Mouse (Mus musculus) liver, postnatal 0 days (tissue): Measurements from ENCODE around the gene Stx4a. TPM values are rescaled to one million over a fixed set of nuclear protein-coding genes. Genes with fewer than 3 reads are reported as not detected.
"Not testable (repeated sequence)": the region's sequence is repeated elsewhere in the genome, so short reads cannot be mapped to it uniquely, and the experiment has no call there.

ENCODE experiments used
- ATAC-seq: fragments of 200-750 bp; cut with Nextera tagmentation; 2 replicates; pipeline ENCODE4 v1.8.0; 2017; ENCODE audit warnings: mild to moderate bottlenecking, moderate library complexity
- DNase-seq: peaks from one replicate; pipeline ENCODE4 v3.0.0-alpha.2; 2016
- H3K27ac ChIP-seq: fragments of 300-500 bp; sonication (generic); 2 replicates; pipeline ENCODE4 v1.5.1; 2014; ENCODE audit warnings: antibody characterized with exemption, moderate library complexity, mild to moderate bottlenecking, low read depth
- H3K27me3 ChIP-seq: fragments of 300-500 bp; sonication (generic); 2 replicates; pipeline ENCODE4 v1.6.1; 2014; ENCODE audit warnings: low read length, control low read depth, mixed read lengths; ENCODE audit not compliant: insufficient read depth
- H3K36me3 ChIP-seq: fragments of 300-500 bp; sonication (generic); replicated peaks from 2 replicates; pipeline ENCODE4 v1.6.1; 2014; ENCODE audit warnings: mild to moderate bottlenecking, control low read depth, low read length, moderate library complexity, mixed read lengths; ENCODE audit not compliant: insufficient read depth
- H3K4me1 ChIP-seq: fragments of 300-500 bp; sonication (generic); 2 replicates; pipeline ENCODE4 v1.6.1; 2014; ENCODE audit warnings: antibody characterized with exemption, mild to moderate bottlenecking, control low read depth; ENCODE audit not compliant: insufficient read depth
- H3K4me2 ChIP-seq: fragments of 300-500 bp; sonication (generic); 2 replicates; pipeline ENCODE4 v1.6.1; 2014; ENCODE audit warnings: low read depth, mild to moderate bottlenecking, low read length, moderate library complexity, mixed read lengths
- H3K4me3 ChIP-seq: fragments of 300-500 bp; sonication (generic); 2 replicates; pipeline ENCODE4 v1.5.1; 2014; ENCODE audit warnings: low read depth, low read length
- H3K9ac ChIP-seq: fragments of 300-500 bp; sonication (generic); replicated peaks from 2 replicates; pipeline ENCODE4 v1.6.1; 2014; ENCODE audit warnings: mild to moderate bottlenecking, moderate library complexity
- H3K9me3 ChIP-seq: fragments of 300-500 bp; sonication (generic); 2 replicates; pipeline ENCODE4 v1.6.1; 2016; ENCODE audit warnings: mild to moderate bottlenecking, control low read depth, low read length, mixed read lengths
- CTCF ChIP-seq: sonication (generic); IDR thresholded peaks from 2 replicates; pipeline ENCODE4 v1.5.1; 2016; ENCODE audit warnings: antibody characterized with exemption, low read depth
- EP300 ChIP-seq: IDR thresholded peaks from 2 replicates; pipeline ENCODE4 v1.6.1; 2016; ENCODE audit warnings: antibody characterized with exemption, low read depth, mild to moderate bottlenecking
- WGBS: fragments of 180-500 bp; shearing (Covaris S2); extraction: QIAGEN DNeasy Blood & Tissue Kit; methylation state at CpG from one replicate; pipeline ENCODE4 v1.1.7; 2014; ENCODE audit not compliant: insufficient replicate concordance; 5-methylcytosine and 5-hydroxymethylcytosine counted together
- polyA plus RNA-seq: library from polyadenylated mRNA; unstranded; fragments of >200 nt; fragmentation: Nextera tagmentation; extraction: Ambion mirVana; gene quantifications from 2 replicates; pipeline ENCODE4 v1.2.1, GENCODE M21; 2015

The Stx4a gene
- polyA plus RNA-seq, 1 experiment from 2014 or later = 17.5 TPM

DNA sequence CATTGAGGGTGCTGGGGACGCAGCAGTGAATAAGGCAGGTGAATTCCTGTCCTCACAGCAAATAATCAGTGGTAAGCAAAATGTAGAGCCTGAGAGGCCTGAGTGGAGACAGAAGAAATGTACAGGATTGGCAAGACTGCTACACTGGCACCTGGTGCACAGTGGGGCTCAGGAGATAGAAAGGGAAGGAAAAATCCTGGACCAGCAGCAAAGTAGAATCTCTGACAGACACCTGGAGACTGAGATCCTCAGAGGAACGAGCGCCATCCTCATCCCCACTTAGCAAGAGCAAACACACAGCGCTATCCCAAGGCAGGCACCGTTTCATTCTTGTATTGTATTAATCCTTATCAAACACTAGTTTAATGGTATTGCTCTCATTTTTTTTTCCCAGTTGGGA is 13.4 kb downstream of the Stx4a start:
- Histone ChIP-seq H3K4me1 (peaks cover 10% of the 10 kb centered on the region), H3K36me3 (no peaks in the 10 kb centered on the region), H3K4me3 (no peak overlapping the region), H3K27ac (no peak overlapping the region), H3K9me3 (no peaks in the 10 kb centered on the region), H3K27me3 (no peaks in the 10 kb centered on the region), H3K9ac (no peak overlapping the region), H3K4me2 (no peak overlapping the region)
- no peak for TF ChIP-seq CTCF
- TF ChIP-seq EP300 = no peak
- DNase-seq (no peak), ATAC-seq (no peak)
- WGBS = 84% methylated on average over 5 of the region's 5 CpGs

DNA sequence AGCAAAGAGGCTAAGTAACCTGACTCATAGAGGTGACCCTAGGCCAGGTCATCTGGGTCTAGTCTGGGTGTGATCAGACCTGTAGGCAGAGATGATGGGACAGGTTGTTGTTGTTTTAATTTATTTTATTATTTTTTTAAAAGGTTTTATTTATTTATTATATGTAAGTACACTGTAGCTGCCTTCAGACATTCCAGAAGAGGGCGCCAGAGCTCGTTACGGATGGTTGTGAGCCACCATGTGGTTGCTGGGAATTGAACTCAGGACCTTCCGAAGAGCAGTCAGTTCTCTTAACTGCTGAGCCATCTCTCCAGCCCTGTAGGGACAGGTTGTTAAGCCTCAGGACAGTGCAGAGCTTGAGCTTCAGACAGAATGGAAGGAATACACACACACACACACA is 13.8 kb downstream of the Stx4a start:
- H3K9me3 ChIP-seq, ATAC-seq, H3K36me3 ChIP-seq, H3K9ac ChIP-seq, H3K27ac ChIP-seq, H3K4me2 ChIP-seq, H3K4me3 ChIP-seq, H3K27me3 ChIP-seq, DNase-seq: not testable (repeated sequence)
- H3K4me1 ChIP-seq = peaks cover 14% of the 10 kb centered on the region
- WGBS = 79% methylated on average over 4 of the region's 4 CpGs

DNA sequence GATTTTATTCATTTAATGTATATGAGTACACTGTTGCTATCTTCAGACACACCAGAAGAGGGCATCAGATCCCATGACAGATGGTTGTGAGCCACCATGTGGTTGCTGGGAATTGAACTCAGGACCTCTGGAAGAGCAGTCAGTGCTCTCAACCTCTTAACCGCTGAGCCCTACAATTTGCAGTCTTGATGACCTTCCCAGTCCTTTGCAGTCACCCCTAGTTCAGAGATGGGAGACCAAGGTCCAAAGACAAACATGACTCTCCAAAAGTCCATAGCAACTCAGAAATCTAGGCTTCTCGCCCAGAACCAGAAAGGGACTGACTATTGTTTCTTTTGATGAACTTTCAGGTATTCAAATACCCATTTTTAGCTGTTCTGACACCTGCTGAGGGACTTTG is 15.9 kb downstream of the Stx4a start:
- Histone ChIP-seq H3K27ac (0 out of 2 replicates have a peak overlapping the region, but pooled peaks have one; percentile 90), H3K4me2 (0 out of 2 replicates have a peak overlapping the region, but pooled peaks have one; percentile 97), H3K4me1 (peaks cover 14% of the 10 kb centered on the region), H3K36me3 (peaks cover 20% of the 10 kb centered on the region)
- DNase-seq, H3K9me3 ChIP-seq, H3K9ac ChIP-seq, ATAC-seq, H3K27me3 ChIP-seq, H3K4me3 ChIP-seq: not testable (repeated sequence)
- 77% methylated on average over 2 of the region's 2 CpGs for WGBS
- 0 out of 2 replicates have a peak, but pooled peaks have one; percentile 13 for TF ChIP-seq CTCF

GRCm38 (mm10) chr7:127840886-127841285 is 16.8 kb downstream of the Stx4a start:
- DNase-seq (peak; percentile 55), ATAC-seq (peak; percentile 24)
- H3K4me3 ChIP-seq = peak overlapping the region; percentile 69
- peaks cover 20% of the 10 kb centered on the region for H3K36me3 ChIP-seq
- WGBS = 4% methylated on average over 15 of the region's 15 CpGs
- peaks cover 14% of the 10 kb centered on the region for H3K4me1 ChIP-seq
- H3K9me3 ChIP-seq = no peaks in the 10 kb centered on the region
- H3K9ac ChIP-seq = peak overlapping the region; percentile 82
- TF ChIP-seq CTCF = no peak
- peak overlapping the region; percentile 97 for H3K4me2 ChIP-seq
- peak overlapping the region; percentile 90 for H3K27ac ChIP-seq
- H3K27me3 ChIP-seq = no peaks in the 10 kb centered on the region

DNA sequence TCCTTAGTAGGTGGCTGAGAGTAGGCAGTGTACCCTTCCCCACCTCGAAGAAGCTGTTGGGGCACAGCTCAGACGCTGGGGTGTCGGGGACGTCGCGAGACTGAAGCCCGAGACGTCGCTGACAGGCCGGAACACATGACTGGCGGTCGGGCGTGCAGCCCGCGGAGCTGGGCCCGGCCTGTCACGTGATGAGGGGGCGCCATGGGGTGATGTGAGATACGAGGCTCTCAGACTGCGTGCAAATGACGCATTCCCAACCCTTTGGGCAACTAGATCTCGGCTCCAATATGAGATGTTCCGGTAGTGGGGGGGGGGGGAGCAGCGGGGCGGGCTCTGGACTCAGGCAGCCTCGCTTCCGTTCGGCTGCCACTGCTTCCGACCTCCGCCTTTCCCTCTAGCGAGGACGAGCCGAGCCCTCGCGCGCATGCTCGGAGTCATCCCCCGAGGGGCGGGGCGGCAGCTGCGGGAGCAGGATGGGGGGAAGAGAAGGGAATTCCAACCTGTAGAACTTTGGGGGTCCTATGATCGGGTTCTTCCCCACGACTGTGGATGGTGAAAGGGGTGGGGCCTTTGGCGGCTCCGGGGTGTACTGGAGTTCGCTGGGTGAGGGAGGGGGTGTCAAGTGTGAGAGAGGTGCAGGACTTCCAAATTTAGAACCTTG is 17.4 kb downstream of the Stx4a start:
- DNase-seq (peak; percentile 91), ATAC-seq (peak; percentile 89)
- H3K4me3 ChIP-seq = peak overlapping the region; percentile 69
- WGBS = under 1% methylated on average over 44 of the region's 46 CpGs
- H3K4me1 ChIP-seq = peaks cover 14% of the 10 kb centered on the region
- H3K27me3 ChIP-seq = no peaks in the 10 kb centered on the region
- peak overlapping the region; percentile 97 for H3K4me2 ChIP-seq
- peak overlapping the region; percentile 82 for H3K9ac ChIP-seq
- peak; percentile 58; the same call in 1 of the 2 replicates for TF ChIP-seq EP300
- TF ChIP-seq CTCF = no peak
- H3K27ac ChIP-seq = peak overlapping the region; percentile 90
- peaks cover 25% of the 10 kb centered on the region for H3K36me3 ChIP-seq
- H3K9me3 ChIP-seq = no peaks in the 10 kb centered on the region

GRCm38 (mm10) chr7:127842001-127842718 is 18.1 kb downstream of the Stx4a start:
- H3K4me3 ChIP-seq = peak overlapping the region; percentile 69
- peak overlapping the region; percentile 97 for H3K4me2 ChIP-seq
- TF ChIP-seq CTCF (no peak), EP300 (no peak)
- peak overlapping the region; percentile 90 for H3K27ac ChIP-seq
- no peaks in the 10 kb centered on the region for H3K27me3 ChIP-seq
- peaks cover 32% of the 10 kb centered on the region for H3K36me3 ChIP-seq
- ATAC-seq = peak; percentile 67
- DNase-seq = peak; percentile 86
- peak overlapping the region; percentile 82 for H3K9ac ChIP-seq
- no peaks in the 10 kb centered on the region for H3K9me3 ChIP-seq
- WGBS = 0% methylated on average over 40 of the region's 40 CpGs
- peaks cover 14% of the 10 kb centered on the region for H3K4me1 ChIP-seq
